Mouse (Mus musculus) embryonic facial prominence, embryonic 13.5 days (tissue): ENCODE results near the gene Rrp8. TPM values are rescaled to one million over a fixed set of nuclear protein-coding genes. Genes with fewer than 3 reads are reported as not detected.
A peak's percentile ranks its signal among the peaks of the same experiment; 100 is the strongest.
"Not testable (repeated sequence)": the region's sequence is repeated elsewhere in the genome, so short reads cannot be mapped to it uniquely, and the experiment has no call there.

Source experiments
- ATAC-seq: fragments of 200-750 bp; cut with Nextera tagmentation; 2 replicates; pipeline ENCODE4 v1.8.0; 2017; ENCODE audit warnings: low read depth; ENCODE audit not compliant: insufficient number of reproducible peaks, insufficient read depth, low FRiP score, low TSS enrichment
- H3K27ac ChIP-seq: fragments of 300-500 bp; sonication (generic); 2 replicates; pipeline ENCODE4 v1.5.1; 2015; ENCODE audit warnings: moderate library complexity, mild to moderate bottlenecking, inconsistent platforms
- H3K27me3 ChIP-seq: fragments of 300-500 bp; sonication (generic); 2 replicates; pipeline ENCODE4 v1.6.1; 2015; ENCODE audit warnings: mild to moderate bottlenecking, inconsistent platforms
- H3K36me3 ChIP-seq: fragments of 300-500 bp; sonication (generic); 2 replicates; pipeline ENCODE4 v1.6.1; 2015; ENCODE audit warnings: mild to moderate bottlenecking, inconsistent platforms
- H3K4me1 ChIP-seq: fragments of 300-500 bp; sonication (generic); 2 replicates; pipeline ENCODE4 v1.6.1; 2015; ENCODE audit warnings: inconsistent platforms
- H3K4me2 ChIP-seq: fragments of 300-500 bp; sonication (generic); 2 replicates; pipeline ENCODE4 v1.6.1; 2015; ENCODE audit warnings: moderate library complexity, mild to moderate bottlenecking, inconsistent platforms
- H3K4me3 ChIP-seq: fragments of 300-500 bp; sonication (generic); 2 replicates; pipeline ENCODE4 v1.5.1; 2015; ENCODE audit warnings: mild to moderate bottlenecking, inconsistent platforms
- H3K9ac ChIP-seq: fragments of 300-500 bp; sonication (generic); 2 replicates; pipeline ENCODE4 v1.6.1; 2015; ENCODE audit warnings: mild to moderate bottlenecking, inconsistent platforms
- H3K9me3 ChIP-seq: fragments of 300-500 bp; sonication (generic); 2 replicates; pipeline ENCODE4 v1.6.1; 2016; ENCODE audit warnings: inconsistent platforms
- WGBS: fragments of 180-500 bp; shearing (Covaris S2); methylation state at CpG from one replicate; pipeline ENCODE4 v1.1.7; 2015; ENCODE audit warnings: mixed read lengths; 5-methylcytosine and 5-hydroxymethylcytosine counted together
- polyA plus RNA-seq: library from polyadenylated mRNA; unstranded; fragments of >200 nt; fragmentation: Nextera tagmentation; extraction: Ambion mirVana; gene quantifications from 2 replicates; pipeline ENCODE4 v1.2.1, GENCODE M21; 2015

Rrp8 gene
- polyA plus RNA-seq, 1 experiment from 2014 or later, result 48.9 TPM

DNA sequence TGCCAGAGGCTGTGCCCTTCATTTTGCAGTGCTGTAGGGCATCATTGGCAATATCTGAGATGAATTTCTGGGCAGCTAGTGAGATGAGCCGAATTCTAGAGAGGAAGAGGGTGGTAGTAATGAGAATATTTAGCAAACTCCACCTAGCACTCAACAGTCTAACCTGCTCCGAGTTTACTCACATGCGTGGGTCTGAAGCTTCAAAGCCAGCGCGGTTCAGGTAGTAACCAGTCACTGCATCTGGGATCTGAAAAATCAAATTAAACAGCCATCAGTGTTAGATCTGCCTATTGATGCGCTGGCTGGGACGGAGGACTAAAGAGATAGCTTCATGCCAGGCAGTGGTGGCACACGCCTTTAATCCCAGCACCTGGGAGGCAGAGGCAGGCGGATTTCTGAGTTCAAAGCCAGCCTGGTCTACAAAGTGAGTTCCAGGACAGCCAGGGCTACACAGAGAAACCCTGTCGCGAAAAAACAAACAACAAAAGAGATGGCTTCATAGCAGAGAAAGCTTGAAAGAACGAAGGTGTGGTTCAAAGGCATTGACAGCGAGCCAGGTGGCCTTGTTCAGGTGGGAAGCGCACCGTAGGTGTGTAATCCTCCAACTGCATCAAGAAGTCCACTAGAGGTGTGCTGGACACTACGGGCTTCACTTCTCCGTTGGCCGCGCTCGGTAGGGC, 6.2 kb upstream of the Rrp8 start:
- peak overlapping the region; percentile 96 for H3K9ac ChIP-seq
- not testable (repeated sequence) for H3K27me3 ChIP-seq, ATAC-seq, H3K9me3 ChIP-seq
- peak overlapping the region; percentile 95 for H3K4me3 ChIP-seq
- H3K27ac ChIP-seq, result peak overlapping the region; percentile 80; the same call in 1 of the 2 replicates
- H3K4me2 ChIP-seq, result peak overlapping the region; percentile 85
- peaks cover 55% of the 10 kb centered on the region for H3K36me3 ChIP-seq
- 33% methylated on average over 20 of the region's 20 CpGs for WGBS
- peaks cover 22% of the 10 kb centered on the region for H3K4me1 ChIP-seq

GRCm38 (mm10) chr7:105742539-105743215, 5.5 kb upstream of the Rrp8 start:
- H3K9ac ChIP-seq, ATAC-seq, H3K27me3 ChIP-seq, H3K27ac ChIP-seq, H3K9me3 ChIP-seq: not testable (repeated sequence)
- WGBS, result 86% methylated on average over 7 of the region's 7 CpGs
- H3K4me2 ChIP-seq, result peak overlapping the region; percentile 85; the same call in 1 of the 2 replicates
- peak overlapping the region; percentile 95; the same call in 1 of the 2 replicates for H3K4me3 ChIP-seq
- peaks cover 47% of the 10 kb centered on the region for H3K36me3 ChIP-seq
- peaks cover 27% of the 10 kb centered on the region for H3K4me1 ChIP-seq

GRCm38 (mm10) chr7:105741978-105742377, 4.8 kb upstream of the Rrp8 start:
- Histone ChIP-seq H3K4me1 (peaks cover 32% of the 10 kb centered on the region), H3K4me3 (no peak overlapping the region), H3K9me3 (no peaks in the 10 kb centered on the region), H3K27ac (no peak overlapping the region), H3K27me3 (no peaks in the 10 kb centered on the region), H3K36me3 (peaks cover 43% of the 10 kb centered on the region), H3K9ac (no peak overlapping the region), H3K4me2 (no peak overlapping the region)
- WGBS, result 90% methylated on average over 9 of the region's 9 CpGs
- ATAC-seq, result no peak

GRCm38 (mm10) chr7:105740851-105741250, 3.7 kb upstream of the Rrp8 start:
- no peak overlapping the region for H3K9ac ChIP-seq
- no peak overlapping the region for H3K4me2 ChIP-seq
- no peaks in the 10 kb centered on the region for H3K27me3 ChIP-seq
- H3K4me3 ChIP-seq, result no peak overlapping the region
- H3K4me1 ChIP-seq, result peaks cover 32% of the 10 kb centered on the region
- H3K9me3 ChIP-seq, result no peaks in the 10 kb centered on the region
- ATAC-seq, result no peak
- WGBS, result 83% methylated on average over 6 of the region's 6 CpGs
- H3K27ac ChIP-seq, result no peak overlapping the region
- H3K36me3 ChIP-seq, result peaks cover 35% of the 10 kb centered on the region

DNA sequence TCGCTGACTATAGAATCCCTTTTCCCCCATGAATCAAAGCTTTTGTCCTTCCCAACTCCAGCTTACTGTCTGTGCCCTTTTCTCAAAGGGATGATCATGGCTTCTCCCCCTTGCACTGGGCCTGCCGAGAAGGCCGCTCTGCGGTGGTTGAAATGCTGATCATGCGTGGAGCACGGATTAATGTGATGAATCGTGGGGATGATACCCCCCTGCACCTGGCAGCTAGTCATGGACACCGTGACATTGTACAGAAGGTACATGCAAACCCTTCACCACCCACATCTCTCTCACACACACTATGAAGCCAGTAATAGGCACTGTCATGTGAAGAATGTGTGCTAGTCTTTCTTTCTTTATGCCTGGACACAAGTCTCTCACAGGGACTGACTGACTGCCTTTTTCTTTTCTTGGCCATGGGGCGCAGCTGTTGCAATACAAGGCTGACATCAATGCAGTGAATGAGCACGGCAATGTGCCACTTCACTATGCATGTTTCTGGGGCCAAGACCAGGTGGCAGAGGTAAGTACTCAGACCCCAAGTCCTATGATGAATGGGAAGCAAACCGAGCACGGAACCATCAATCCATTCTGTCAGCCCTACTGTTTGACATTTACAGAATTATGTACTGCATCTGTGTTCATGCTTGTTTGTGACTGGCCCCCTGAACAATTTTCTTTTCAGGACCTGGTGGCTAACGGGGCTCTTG, 3.1 kb upstream of the Rrp8 start:
- H3K9me3 ChIP-seq, result no peaks in the 10 kb centered on the region
- WGBS, result 85% methylated on average over 13 of the region's 13 CpGs
- peaks cover 35% of the 10 kb centered on the region for H3K36me3 ChIP-seq
- H3K27me3 ChIP-seq, result no peaks in the 10 kb centered on the region
- no peak overlapping the region for H3K27ac ChIP-seq
- H3K4me2 ChIP-seq, result no peak overlapping the region
- H3K9ac ChIP-seq, result no peak overlapping the region
- peaks cover 37% of the 10 kb centered on the region for H3K4me1 ChIP-seq
- no peak for ATAC-seq
- no peak overlapping the region for H3K4me3 ChIP-seq

- H3K9me3 ChIP-seq, result no peaks in the 10 kb centered on the region
- peak overlapping the region; percentile 78 for H3K27ac ChIP-seq
- peak overlapping the region; percentile 79 for H3K4me2 ChIP-seq
- no peaks in the 10 kb centered on the region for H3K27me3 ChIP-seq
- ATAC-seq, result no peak
- 12% methylated on average over 3 of the region's 3 CpGs for WGBS
- peaks cover 45% of the 10 kb centered on the region for H3K36me3 ChIP-seq
- H3K4me1 ChIP-seq, result peaks cover 42% of the 10 kb centered on the region
- peak overlapping the region; percentile 32; the same call in 1 of the 2 replicates for H3K9ac ChIP-seq
- H3K4me3 ChIP-seq, result peak overlapping the region; percentile 19
These were observed 1.8 kb upstream of the Rrp8 start for GRCm38 (mm10) chr7:105738948-105739347.

GRCm38 (mm10) chr7:105738286-105738685, 1.1 kb upstream of the Rrp8 start:
- Histone ChIP-seq H3K4me2 (peak overlapping the region; percentile 79), H3K9ac (peak overlapping the region; percentile 44; the same call in 1 of the 2 replicates), H3K9me3 (no peaks in the 10 kb centered on the region), H3K27ac (peak overlapping the region; percentile 78), H3K36me3 (peaks cover 52% of the 10 kb centered on the region), H3K4me3 (peak overlapping the region; percentile 74), H3K27me3 (no peaks in the 10 kb centered on the region), H3K4me1 (peaks cover 38% of the 10 kb centered on the region)
- WGBS, result 60% methylated on average over 2 of the region's 2 CpGs
- no peak for ATAC-seq

DNA sequence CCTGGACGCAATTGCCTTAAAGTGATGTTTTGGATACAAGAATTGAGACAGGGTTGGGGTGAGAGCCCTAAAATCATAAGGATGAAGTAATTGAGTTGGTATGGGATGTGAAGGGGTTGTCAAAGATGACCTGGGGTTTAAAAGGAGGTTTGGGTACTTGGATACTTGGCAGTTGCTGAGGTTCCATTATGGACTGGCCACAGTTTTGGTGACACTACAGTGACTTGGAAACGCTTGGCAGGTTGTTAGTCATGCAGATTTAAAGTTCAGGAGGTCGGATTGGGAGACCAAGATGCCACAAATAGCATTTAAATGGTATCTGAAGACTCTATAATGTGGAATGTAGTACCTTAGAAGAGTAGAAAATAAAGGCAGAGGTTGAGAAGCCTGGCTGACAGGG, 463 bp upstream of the Rrp8 start:
- Histone ChIP-seq H3K27me3 (no peaks in the 10 kb centered on the region), H3K4me2 (peak overlapping the region; percentile 79), H3K9me3 (no peaks in the 10 kb centered on the region), H3K9ac (peak overlapping the region; percentile 92), H3K27ac (no peak overlapping the region; the same call in 1 of the 2 replicates), H3K4me3 (peak overlapping the region; percentile 74), H3K4me1 (peaks cover 34% of the 10 kb centered on the region), H3K36me3 (peaks cover 53% of the 10 kb centered on the region)
- 29% methylated on average over 3 of the region's 3 CpGs for WGBS
- no peak for ATAC-seq

- Histone ChIP-seq H3K9ac (peak within 1 kb of the TSS; percentile 92), H3K27ac (peak within 1 kb of the TSS; percentile 87), H3K4me2 (peak within 1 kb of the TSS; percentile 79), H3K4me3 (peak within 1 kb of the TSS; percentile 74), H3K9me3 (no peaks in the 10 kb centered on the region), H3K27me3 (no peaks in the 10 kb centered on the region), H3K4me1 (peaks cover 34% of the 10 kb centered on the region), H3K36me3 (peaks cover 53% of the 10 kb centered on the region)
- peak; percentile 96 for ATAC-seq
- under 1% methylated on average over 52 of the region's 62 CpGs for WGBS
These were observed 802 bp downstream of the Rrp8 start, which contains the start of gene Ilk for GRCm38 (mm10) chr7:105736264-105736901. Gene Ilk (plus strand): TSS chr7:105736592.

DNA sequence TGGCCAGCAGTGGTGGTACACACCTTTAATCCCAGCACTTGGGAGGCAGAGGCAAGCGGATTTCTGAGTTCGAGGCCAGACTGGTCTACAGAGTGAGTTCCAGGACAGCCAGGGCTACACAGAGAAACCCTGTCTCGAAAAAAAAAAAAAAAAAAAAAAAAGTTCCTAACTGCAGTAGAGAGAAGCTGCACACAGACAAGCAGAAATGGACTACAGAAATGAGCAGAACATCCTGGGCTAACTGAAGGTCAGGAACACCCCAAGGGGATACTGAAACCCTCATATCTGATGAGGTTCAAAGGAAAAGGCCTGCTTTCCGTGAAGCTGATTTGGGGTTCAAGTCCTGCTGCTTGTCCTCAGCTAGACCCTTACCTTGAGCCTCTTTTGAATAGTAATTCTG, 1.7 kb downstream of the Rrp8 start:
- not testable (repeated sequence) for H3K27me3 ChIP-seq, H3K9me3 ChIP-seq, ATAC-seq
- peaks cover 53% of the 10 kb centered on the region for H3K36me3 ChIP-seq
- H3K4me3 ChIP-seq, result peak overlapping the region; percentile 74
- peak overlapping the region; percentile 87; the same call in 1 of the 2 replicates for H3K27ac ChIP-seq
- H3K4me1 ChIP-seq, result peaks cover 34% of the 10 kb centered on the region
- H3K9ac ChIP-seq, result peak overlapping the region; percentile 92
- peak overlapping the region; percentile 79 for H3K4me2 ChIP-seq
- WGBS, result 51% methylated on average over 4 of the region's 4 CpGs

GRCm38 (mm10) chr7:105734826-105735225, 2.4 kb downstream of the Rrp8 start:
- ATAC-seq, result no peak
- Histone ChIP-seq H3K9ac (peak overlapping the region; percentile 92; the same call in 1 of the 2 replicates), H3K27me3 (no peaks in the 10 kb centered on the region), H3K4me3 (peak overlapping the region; percentile 74; the same call in 1 of the 2 replicates), H3K4me2 (peak overlapping the region; percentile 79), H3K36me3 (peaks cover 53% of the 10 kb centered on the region), H3K27ac (no peak overlapping the region), H3K9me3 (no peaks in the 10 kb centered on the region), H3K4me1 (peaks cover 34% of the 10 kb centered on the region)
- 87% methylated on average over 8 of the region's 8 CpGs for WGBS
